Mouse (Mus musculus): ENCODE measurements around the gene Olfr62. TPM values are rescaled to one million over a fixed set of nuclear protein-coding genes. Genes with fewer than 3 reads are reported as not detected.

Olfr62 gene
- polyA plus RNA-seq, 1 experiment from 2014 or later, result not detected

GRCm38 (mm10) chr4:118645234-118645633 lies 13.5 kb upstream of the Olfr62 start:
- H3K4me3 ChIP-seq (ENCODE audit: low read depth, low read length), result no peak overlapping the region
- H3K27me3 ChIP-seq (ENCODE audit: control insufficient read depth, insufficient read depth, low read length), result no peaks in the 10 kb centered on the region
- H3K4me1 ChIP-seq (ENCODE audit: control insufficient read depth, insufficient read depth, low read length), result no peaks in the 10 kb centered on the region
- H3K27ac ChIP-seq (ENCODE audit: low read depth, low read length), result no peak overlapping the region
- H3K9me3 ChIP-seq (ENCODE audit: control insufficient read depth, low read length), result no peaks in the 10 kb centered on the region
- no peak overlapping the region for H3K4me2 ChIP-seq (ENCODE audit: low read depth, low read length)
- 5% methylated on average over 2 of the region's 2 CpGs for WGBS
- no peak overlapping the region for H3K9ac ChIP-seq (replicated peaks; ENCODE audit: low read depth, low read length)
- no peak for ATAC-seq (ENCODE audit: low read depth)
- H3K36me3 ChIP-seq (ENCODE audit: control insufficient read depth, insufficient read depth, low read length), result no peaks in the 10 kb centered on the region

- no peak overlapping the region for H3K9ac ChIP-seq (replicated peaks; ENCODE audit: low read depth, low read length)
- H3K27ac ChIP-seq (ENCODE audit: low read depth, low read length), result no peak overlapping the region
- no peaks in the 10 kb centered on the region for H3K27me3 ChIP-seq (ENCODE audit: control insufficient read depth, insufficient read depth, low read length)
- 77% methylated on average over 2 of the region's 2 CpGs for WGBS
- no peaks in the 10 kb centered on the region for H3K4me1 ChIP-seq (ENCODE audit: control insufficient read depth, insufficient read depth, low read length)
- no peak for ATAC-seq (ENCODE audit: low read depth)
- no peaks in the 10 kb centered on the region for H3K9me3 ChIP-seq (ENCODE audit: control insufficient read depth, low read length)
- H3K4me3 ChIP-seq (ENCODE audit: low read depth, low read length), result no peak overlapping the region
- no peak overlapping the region for H3K4me2 ChIP-seq (ENCODE audit: low read depth, low read length)
- no peaks in the 10 kb centered on the region for H3K36me3 ChIP-seq (ENCODE audit: control insufficient read depth, insufficient read depth, low read length)
Measured at GRCm38 (mm10) chr4:118687086-118687485, 28.3 kb downstream of the Olfr62 start.

GRCm38 (mm10) chr4:118692412-118692973 lies 33.7 kb downstream of the Olfr62 start, which contains the start of gene Olfr1342:
Olfr1342 (minus strand) TSS chr4:118692756.
- no peaks in the 10 kb centered on the region for H3K36me3 ChIP-seq (ENCODE audit: control insufficient read depth, insufficient read depth, low read length)
- H3K9me3 ChIP-seq (ENCODE audit: control insufficient read depth, low read length), result no peaks in the 10 kb centered on the region
- no peaks in the 10 kb centered on the region for H3K4me1 ChIP-seq (ENCODE audit: control insufficient read depth, insufficient read depth, low read length)
- H3K27me3 ChIP-seq (ENCODE audit: control insufficient read depth, insufficient read depth, low read length), result no peaks in the 10 kb centered on the region
- no peak within 1 kb of the TSS for H3K4me2 ChIP-seq (ENCODE audit: low read depth, low read length)
- no peak within 1 kb of the TSS for H3K27ac ChIP-seq (ENCODE audit: low read depth, low read length)
- no peak within 1 kb of the TSS for H3K9ac ChIP-seq (replicated peaks; ENCODE audit: low read depth, low read length)
- no peak for ATAC-seq (ENCODE audit: low read depth)
- no peak within 1 kb of the TSS for H3K4me3 ChIP-seq (ENCODE audit: low read depth, low read length)
- WGBS, result 64% methylated on average over 12 of the region's 12 CpGs

GRCm38 (mm10) chr4:118693812-118694211 lies 35.1 kb downstream of the Olfr62 start:
- no peak overlapping the region for H3K9ac ChIP-seq (replicated peaks; ENCODE audit: low read depth, low read length)
- no peak overlapping the region for H3K4me2 ChIP-seq (ENCODE audit: low read depth, low read length)
- no peaks in the 10 kb centered on the region for H3K36me3 ChIP-seq (ENCODE audit: control insufficient read depth, insufficient read depth, low read length)
- no peak for ATAC-seq (ENCODE audit: low read depth)
- H3K4me1 ChIP-seq (ENCODE audit: control insufficient read depth, insufficient read depth, low read length), result no peaks in the 10 kb centered on the region
- no peaks in the 10 kb centered on the region for H3K27me3 ChIP-seq (ENCODE audit: control insufficient read depth, insufficient read depth, low read length)
- 43% methylated on average over 2 of the region's 2 CpGs for WGBS
- H3K9me3 ChIP-seq (ENCODE audit: control insufficient read depth, low read length), result no peaks in the 10 kb centered on the region
- H3K27ac ChIP-seq (ENCODE audit: low read depth, low read length), result no peak overlapping the region
- no peak overlapping the region for H3K4me3 ChIP-seq (ENCODE audit: low read depth, low read length)

GRCm38 (mm10) chr4:118703223-118703622 lies 44.5 kb downstream of the Olfr62 start, which contains the start of gene Olfr1341:
Olfr1341 (plus strand) TSS chr4:118703523.
- WGBS, result 86% methylated on average over 3 of the region's 3 CpGs
- H3K27me3 ChIP-seq (ENCODE audit: control insufficient read depth, insufficient read depth, low read length), result no peaks in the 10 kb centered on the region
- H3K36me3 ChIP-seq (ENCODE audit: control insufficient read depth, insufficient read depth, low read length), result no peaks in the 10 kb centered on the region
- H3K27ac ChIP-seq (ENCODE audit: low read depth, low read length), result no peak within 1 kb of the TSS
- ATAC-seq (ENCODE audit: low read depth), result no peak
- no peaks in the 10 kb centered on the region for H3K4me1 ChIP-seq (ENCODE audit: control insufficient read depth, insufficient read depth, low read length)
- H3K4me2 ChIP-seq (ENCODE audit: low read depth, low read length), result no peak within 1 kb of the TSS
- H3K9me3 ChIP-seq (ENCODE audit: control insufficient read depth, low read length), result no peaks in the 10 kb centered on the region
- no peak within 1 kb of the TSS for H3K4me3 ChIP-seq (ENCODE audit: low read depth, low read length)
- no peak within 1 kb of the TSS for H3K9ac ChIP-seq (replicated peaks; ENCODE audit: low read depth, low read length)

GRCm38 (mm10) chr4:118708086-118708485 lies 49.3 kb downstream of the Olfr62 start:
- 86% methylated on average over 5 of the region's 5 CpGs for WGBS
- H3K9ac ChIP-seq (replicated peaks; ENCODE audit: low read depth, low read length), result no peak overlapping the region
- H3K9me3 ChIP-seq (ENCODE audit: control insufficient read depth, low read length), result no peaks in the 10 kb centered on the region
- H3K27me3 ChIP-seq (ENCODE audit: control insufficient read depth, insufficient read depth, low read length), result no peaks in the 10 kb centered on the region
- H3K4me3 ChIP-seq (ENCODE audit: low read depth, low read length), result no peak overlapping the region
- H3K36me3 ChIP-seq (ENCODE audit: control insufficient read depth, insufficient read depth, low read length), result no peaks in the 10 kb centered on the region
- no peak for ATAC-seq (ENCODE audit: low read depth)
- no peaks in the 10 kb centered on the region for H3K4me1 ChIP-seq (ENCODE audit: control insufficient read depth, insufficient read depth, low read length)
- no peak overlapping the region for H3K27ac ChIP-seq (ENCODE audit: low read depth, low read length)
- no peak overlapping the region for H3K4me2 ChIP-seq (ENCODE audit: low read depth, low read length)

- no peak for ATAC-seq (ENCODE audit: low read depth)
- no peaks in the 10 kb centered on the region for H3K9me3 ChIP-seq (ENCODE audit: control insufficient read depth, low read length)
- H3K4me1 ChIP-seq (ENCODE audit: control insufficient read depth, insufficient read depth, low read length), result no peaks in the 10 kb centered on the region
- no peaks in the 10 kb centered on the region for H3K36me3 ChIP-seq (ENCODE audit: control insufficient read depth, insufficient read depth, low read length)
- H3K4me3 ChIP-seq (ENCODE audit: low read depth, low read length), result no peak overlapping the region
- no peak overlapping the region for H3K27ac ChIP-seq (ENCODE audit: low read depth, low read length)
- H3K4me2 ChIP-seq (ENCODE audit: low read depth, low read length), result no peak overlapping the region
- H3K27me3 ChIP-seq (ENCODE audit: control insufficient read depth, insufficient read depth, low read length), result no peaks in the 10 kb centered on the region
- WGBS, result 32% methylated on average over 1 of the region's 1 CpGs
- H3K9ac ChIP-seq (replicated peaks; ENCODE audit: low read depth, low read length), result no peak overlapping the region
Measured at GRCm38 (mm10) chr4:118711656-118712055, 52.9 kb downstream of the Olfr62 start.

Other genes starting within 250 kb of the Olfr62 start
- gene Szt2, start 249.7 kb upstream of the Olfr62 start, polyA plus RNA-seq (2014; fragmentation: Nextera tagmentation; extraction: Ambion mirVana), result 13.7 and 14.5 TPM in 2 replicates
- 100 and 103 TPM in 2 replicates for gene Med8, start 249.6 kb upstream of the Olfr62 start, polyA plus RNA-seq (2014; fragmentation: Nextera tagmentation; extraction: Ambion mirVana)
- 20.2 and 39.0 TPM in 2 replicates for gene Elovl1, start 230.9 kb upstream of the Olfr62 start, polyA plus RNA-seq (2014; fragmentation: Nextera tagmentation; extraction: Ambion mirVana)
- gene Cdc20, start 221.6 kb upstream of the Olfr62 start, polyA plus RNA-seq (2014; fragmentation: Nextera tagmentation; extraction: Ambion mirVana), result 13.3 and 24.0 TPM in 2 replicates
- 0.12 TPM in 1 of 2 replicates, not detected in the other for gene Mpl, start 201.4 kb upstream of the Olfr62 start, polyA plus RNA-seq (2014; fragmentation: Nextera tagmentation; extraction: Ambion mirVana)
- 6.1 and 13.2 TPM in 2 replicates for gene Tie1, start 168.9 kb upstream of the Olfr62 start, polyA plus RNA-seq (2014; fragmentation: Nextera tagmentation; extraction: Ambion mirVana)
- not detected in 2 replicates for gene 2610528J11Rik, start 132.0 kb upstream of the Olfr62 start, polyA plus RNA-seq (2014; fragmentation: Nextera tagmentation; extraction: Ambion mirVana)
- 0.44 TPM in 1 of 2 replicates, not detected in the other for gene Tmem125, start 114.9 kb upstream of the Olfr62 start, polyA plus RNA-seq (2014; fragmentation: Nextera tagmentation; extraction: Ambion mirVana)
- 1.5 TPM in 2 replicates for gene Cfap57, start 38.2 kb upstream of the Olfr62 start, polyA plus RNA-seq (2014; fragmentation: Nextera tagmentation; extraction: Ambion mirVana)
- 100.0 and 117 TPM in 2 replicates for gene Ebna1bp2, start 38.2 kb upstream of the Olfr62 start, polyA plus RNA-seq (2014; fragmentation: Nextera tagmentation; extraction: Ambion mirVana)
- gene Olfr1342, start 33.8 kb downstream of the Olfr62 start, polyA plus RNA-seq (2014; fragmentation: Nextera tagmentation; extraction: Ambion mirVana), result not detected in 2 replicates
- not detected in 2 replicates for gene Olfr1341, start 44.6 kb downstream of the Olfr62 start, polyA plus RNA-seq (2014; fragmentation: Nextera tagmentation; extraction: Ambion mirVana)
- gene Olfr1340, start 61.2 kb downstream of the Olfr62 start, polyA plus RNA-seq (2014; fragmentation: Nextera tagmentation; extraction: Ambion mirVana), result not detected in 2 replicates
- gene Olfr1339, start 73.2 kb downstream of the Olfr62 start, polyA plus RNA-seq (2014; fragmentation: Nextera tagmentation; extraction: Ambion mirVana), result not detected in 2 replicates
- not detected in 2 replicates for gene Olfr1338, start 99.8 kb downstream of the Olfr62 start, polyA plus RNA-seq (2014; fragmentation: Nextera tagmentation; extraction: Ambion mirVana)
- not detected in 2 replicates for gene Olfr1337, start 123.6 kb downstream of the Olfr62 start, polyA plus RNA-seq (2014; fragmentation: Nextera tagmentation; extraction: Ambion mirVana)
- not detected in 2 replicates for gene Olfr1335, start 151.0 kb downstream of the Olfr62 start, polyA plus RNA-seq (2014; fragmentation: Nextera tagmentation; extraction: Ambion mirVana)
- gene Olfr1333, start 177.3 kb downstream of the Olfr62 start, polyA plus RNA-seq (2014; fragmentation: Nextera tagmentation; extraction: Ambion mirVana), result not detected in 2 replicates
- not detected in 2 replicates for gene Olfr1331, start 205.7 kb downstream of the Olfr62 start, polyA plus RNA-seq (2014; fragmentation: Nextera tagmentation; extraction: Ambion mirVana)
- not detected in 2 replicates for gene Olfr1330, start 229.6 kb downstream of the Olfr62 start, polyA plus RNA-seq (2014; fragmentation: Nextera tagmentation; extraction: Ambion mirVana)

Data from neural tube, embryonic 14.5 days (tissue).